Mouse (Mus musculus) c-Kit-negative CD71-positive TER-119-positive erythroid progenitor cells, embryonic 14.5 days (primary cell): Measurements from ENCODE around the gene Erlin1.

Experiments used
- DNase-seq: peaks from one replicate; pipeline ENCODE4 v3.0.0-alpha.2; 2013; ENCODE audit warnings: low read depth, low spot score

Erlin1 gene

GRCm38 (mm10) chr19:44063773-44064172, 5.8 kb downstream of the Erlin1 start:
- DNase-seq, result no peak

- no peak for DNase-seq
Measured at GRCm38 (mm10) chr19:44060226-44060625, 9.4 kb downstream of the Erlin1 start.

GRCm38 (mm10) chr19:44055173-44055826, 14.3 kb downstream of the Erlin1 start:
- DNase-seq, result no peak

- no peak for DNase-seq
Measured at GRCm38 (mm10) chr19:44050388-44050787, 19.2 kb downstream of the Erlin1 start.

GRCm38 (mm10) chr19:44049282-44049681, 20.3 kb downstream of the Erlin1 start:
- no peak for DNase-seq

- DNase-seq, result no peak
Measured at GRCm38 (mm10) chr19:44045847-44046246, 23.7 kb downstream of the Erlin1 start.

- no peak for DNase-seq
Measured at GRCm38 (mm10) chr19:44042121-44042520, 27.5 kb downstream of the Erlin1 start.

GRCm38 (mm10) chr19:44033396-44033795, 36.2 kb downstream of the Erlin1 start:
- no peak for DNase-seq

- no peak for DNase-seq
Measured at GRCm38 (mm10) chr19:44032046-44032744, 37.4 kb downstream of the Erlin1 start.

- DNase-seq, result no peak
Measured at GRCm38 (mm10) chr19:44030024-44030423, 39.6 kb downstream of the Erlin1 start.

GRCm38 (mm10) chr19:44028972-44029371, 40.6 kb downstream of the Erlin1 start, which contains the start of gene Cyp2c23:
Cyp2c23 (minus strand) TSS chr19:44029208.
- no peak for DNase-seq

GRCm38 (mm10) chr19:44026956-44027530, 42.5 kb downstream of the Erlin1 start:
- DNase-seq, result no peak

GRCm38 (mm10) chr19:44024921-44025585, 44.5 kb downstream of the Erlin1 start:
- DNase-seq, result no peak

GRCm38 (mm10) chr19:44023066-44023465, 46.5 kb downstream of the Erlin1 start:
- peak; percentile 2 for DNase-seq

- no peak for DNase-seq
Measured at GRCm38 (mm10) chr19:44021502-44021901, 48.1 kb downstream of the Erlin1 start.

- DNase-seq, result no peak
Measured at GRCm38 (mm10) chr19:44019739-44020138, 49.8 kb downstream of the Erlin1 start.

GRCm38 (mm10) chr19:44013862-44014261, 55.7 kb downstream of the Erlin1 start:
- no peak for DNase-seq

GRCm38 (mm10) chr19:44008784-44009183, 60.8 kb downstream of the Erlin1 start:
- no peak for DNase-seq

- DNase-seq, result no peak
Measured at GRCm38 (mm10) chr19:44007186-44007585, 62.4 kb downstream of the Erlin1 start.

- DNase-seq, result no peak
Measured at GRCm38 (mm10) chr19:44005025-44005424, 64.6 kb downstream of the Erlin1 start.

GRCm38 (mm10) chr19:44004261-44004660, 65.3 kb downstream of the Erlin1 start:
- DNase-seq, result no peak

- no peak for DNase-seq
Measured at GRCm38 (mm10) chr19:44000720-44001119, 68.9 kb downstream of the Erlin1 start.
